Mouse (Mus musculus) urinary bladder, postnatal 4 days (tissue): ENCODE measurements around the gene Herpud2.

Experiments used
- DNase-seq, 2 experiments: peaks; one replicate each; pipeline ENCODE4 v3.0.0; 2021 to 2022; ENCODE audit warnings: low spot score in 2 of 2

Gene Herpud2

DNA sequence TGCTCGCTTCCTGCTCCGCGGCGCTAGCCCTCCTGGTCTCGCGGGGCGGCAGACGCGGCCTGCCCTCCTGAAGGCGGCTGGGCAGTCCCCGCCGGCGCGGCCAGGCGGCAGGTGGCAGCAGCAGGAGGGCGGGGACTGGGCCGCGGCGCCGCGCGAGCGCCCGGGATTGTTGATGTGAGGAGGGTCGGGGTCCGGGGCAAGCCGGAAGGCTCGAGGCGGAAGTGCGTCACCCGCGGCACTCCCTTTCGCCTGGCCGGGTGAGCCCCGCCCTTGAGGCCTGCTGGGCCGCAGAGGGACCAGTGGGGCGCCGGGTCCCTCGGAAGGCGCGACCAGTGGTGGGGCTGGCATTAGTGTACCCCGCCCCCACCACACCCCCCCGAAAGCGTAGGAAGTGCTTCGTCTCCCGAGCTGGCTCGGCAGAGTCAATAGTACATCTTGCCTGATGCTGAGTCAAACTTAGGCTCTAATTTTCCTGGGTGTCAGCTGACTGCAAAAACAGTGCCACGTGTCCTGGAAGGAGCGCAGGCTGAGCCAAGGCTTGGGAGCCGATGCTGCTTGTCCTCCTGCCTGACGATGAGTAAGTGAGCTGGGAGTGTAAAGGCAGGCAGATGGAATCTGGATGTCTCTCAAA is at the start of gene Herpud2:
Gene Herpud2, minus strand, starts transcription at position 210 of the 631 bp plus-strand sequence.
- DNase-seq: peak; percentile 92 to 93

- DNase-seq: no peak
Measured at GRCm38 (mm10) chr9:25200987-25201386, 49.4 kb upstream of the Herpud2 start.

DNA sequence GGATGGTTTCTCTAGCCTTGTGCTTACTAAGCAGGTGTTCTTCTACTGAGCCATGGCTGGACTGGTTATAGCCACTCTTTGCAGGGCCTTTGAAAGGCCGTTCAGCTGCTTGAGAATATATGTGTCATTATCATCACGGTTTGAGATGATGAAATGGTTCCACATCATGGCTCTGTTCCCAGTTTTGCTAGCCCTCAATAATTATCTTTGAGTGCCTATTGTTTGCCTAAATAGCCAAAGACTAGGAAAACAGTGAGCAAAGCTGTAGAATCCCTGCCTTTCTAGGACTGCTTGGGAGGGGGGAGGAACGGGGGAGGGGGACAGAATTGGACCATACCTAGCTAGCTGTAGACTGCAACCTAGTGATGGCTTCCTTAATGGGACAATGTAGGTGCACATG is 48.5 kb upstream of the Herpud2 start:
- no peak for DNase-seq

DNA sequence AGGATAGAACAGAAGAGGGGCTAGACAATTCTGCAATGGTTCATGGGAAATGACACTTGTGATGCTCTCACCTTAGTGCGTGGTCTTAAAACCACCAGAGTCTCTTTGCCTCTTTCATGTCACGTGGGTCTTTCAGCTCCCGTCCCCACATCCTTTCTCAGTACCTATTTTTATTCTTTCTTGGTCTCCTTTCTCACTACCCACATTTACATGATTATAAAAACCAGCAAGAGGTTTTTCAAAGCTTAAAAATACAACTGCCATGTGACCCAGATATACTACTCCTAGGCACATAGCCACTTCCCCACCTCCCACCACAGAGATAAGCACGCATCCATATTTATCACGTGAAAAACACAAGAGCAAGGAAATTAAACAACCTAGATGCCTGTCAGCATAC is 45.1 kb upstream of the Herpud2 start:
- no peak for DNase-seq

DNA sequence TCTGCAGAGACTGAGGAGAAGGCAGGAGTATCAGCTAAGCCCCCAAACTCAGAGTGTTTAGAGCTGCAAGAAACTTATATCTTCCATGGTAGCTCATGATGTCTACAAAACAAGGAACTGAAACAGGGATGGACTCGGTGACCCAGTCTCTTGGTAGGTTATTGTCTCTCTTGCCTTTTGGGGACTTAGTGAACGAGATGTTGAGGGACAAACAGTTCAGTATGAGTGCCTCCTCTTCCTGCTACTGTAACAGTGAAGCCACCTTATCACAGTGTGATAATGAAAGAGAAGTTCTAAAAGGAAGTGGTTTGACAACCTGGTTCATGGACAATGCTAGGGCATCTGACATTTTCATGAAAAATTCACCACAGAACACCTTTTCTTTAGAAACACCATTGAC is 40.0 kb upstream of the Herpud2 start:
- DNase-seq: no peak

- DNase-seq: no peak
Measured at GRCm38 (mm10) chr9:25186501-25186900, 34.9 kb upstream of the Herpud2 start.

GRCm38 (mm10) chr9:25185854-25186253 is 34.2 kb upstream of the Herpud2 start:
- no peak for DNase-seq

GRCm38 (mm10) chr9:25184606-25185005 is 33.0 kb upstream of the Herpud2 start:
- DNase-seq: no peak

GRCm38 (mm10) chr9:25178066-25178465 is 26.4 kb upstream of the Herpud2 start:
- no peak for DNase-seq

- peak in 1 of 2 experiments; percentile 29 for DNase-seq
Measured at GRCm38 (mm10) chr9:25177201-25177600, 25.6 kb upstream of the Herpud2 start.

- DNase-seq: no peak
Measured at GRCm38 (mm10) chr9:25176562-25176961, 24.9 kb upstream of the Herpud2 start.

DNA sequence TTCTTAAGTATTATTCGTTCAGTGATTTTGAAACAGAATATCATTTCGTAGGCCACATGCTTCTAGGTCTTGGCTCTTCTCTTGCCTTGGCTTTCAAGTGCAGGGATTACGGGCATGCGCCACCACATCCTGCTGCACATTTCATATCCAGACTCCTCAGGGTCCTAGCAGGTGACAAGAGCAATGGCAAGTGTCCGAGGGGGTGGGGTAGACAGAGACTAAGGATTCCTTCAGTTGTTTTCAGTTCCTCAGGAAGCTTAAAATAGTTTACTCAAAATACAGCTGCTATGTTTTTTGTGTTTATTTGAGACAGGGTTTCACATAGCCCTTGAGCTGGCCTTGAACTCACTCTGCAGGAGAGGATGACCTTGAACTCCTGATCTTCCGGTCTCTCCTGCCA is 24.4 kb upstream of the Herpud2 start:
- no peak for DNase-seq

GRCm38 (mm10) chr9:25175039-25175442 is 23.4 kb upstream of the Herpud2 start:
- peak in 1 of 2 experiments; percentile 53 for DNase-seq

DNA sequence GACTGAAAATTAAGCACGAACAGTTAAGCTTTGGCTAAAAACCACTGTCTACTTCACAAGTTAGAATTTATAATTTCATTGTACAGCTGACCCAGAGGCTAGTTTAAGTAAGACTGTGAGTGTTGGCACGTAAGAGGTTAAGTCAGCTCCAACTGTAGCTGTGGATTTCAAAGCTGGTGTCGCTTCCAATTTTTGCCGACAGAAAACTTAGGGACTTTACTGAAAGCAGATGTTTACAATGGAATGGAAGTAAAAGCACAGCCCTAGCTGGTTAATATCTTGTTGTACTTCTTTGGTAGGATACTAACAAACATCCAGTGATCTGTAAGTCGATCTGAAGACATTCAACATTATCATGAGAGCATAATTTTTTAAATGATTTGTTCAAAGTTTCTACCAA is 23.0 kb upstream of the Herpud2 start:
- DNase-seq: no peak

DNA sequence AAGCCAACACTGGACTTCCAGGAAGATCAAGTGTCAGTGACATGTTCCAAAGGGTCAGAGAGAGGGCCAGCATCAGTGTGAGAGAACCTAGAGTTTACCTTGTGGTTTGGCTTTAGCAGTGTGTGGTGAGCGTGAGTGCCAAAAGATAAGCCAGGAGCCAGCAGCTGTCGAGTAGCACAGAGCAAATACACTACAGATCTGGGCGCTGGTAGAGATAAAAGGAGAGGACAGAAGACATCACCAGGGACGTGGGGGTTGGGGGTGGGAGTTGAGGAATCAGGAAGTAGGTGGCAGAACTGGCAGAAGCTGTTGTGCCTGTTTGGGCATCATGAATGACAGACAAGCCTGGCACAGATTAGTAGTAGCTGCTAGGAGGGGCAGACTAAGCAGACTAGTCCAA is 21.6 kb upstream of the Herpud2 start:
- DNase-seq: no peak

- no peak for DNase-seq
Measured at GRCm38 (mm10) chr9:25169626-25170025, 18.0 kb upstream of the Herpud2 start.

DNA sequence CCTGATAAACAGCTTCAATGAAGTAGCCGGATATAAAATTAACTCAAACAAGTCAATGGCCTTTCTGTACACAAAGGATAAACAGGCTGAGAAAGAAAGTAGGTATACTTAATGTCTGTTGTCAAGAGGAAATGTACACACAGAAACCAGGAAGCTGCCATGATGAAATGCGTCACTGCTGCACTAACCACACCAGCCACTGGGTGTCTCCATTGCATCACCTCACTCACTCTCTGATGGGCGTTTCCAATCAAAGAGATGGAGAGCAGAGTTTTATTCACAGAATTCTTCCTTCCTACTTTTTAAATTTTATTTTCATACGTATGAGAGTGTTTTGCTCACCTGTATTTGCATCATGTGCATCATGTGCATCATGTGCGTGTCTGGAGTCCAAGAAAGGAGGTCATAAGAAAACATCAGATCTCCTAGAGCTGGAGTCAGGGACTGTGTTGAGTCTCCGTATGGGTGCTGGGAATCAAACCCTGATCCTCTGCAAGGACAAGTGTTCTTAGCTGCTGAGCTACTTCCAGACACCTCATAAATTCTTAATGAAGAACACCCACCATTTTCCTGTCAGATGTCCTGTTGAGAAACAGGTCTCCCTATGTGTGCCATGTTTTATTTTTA is 16.0 kb upstream of the Herpud2 start:
- peak; percentile 37 to 75 for DNase-seq

GRCm38 (mm10) chr9:25158218-25158617 is 6.6 kb upstream of the Herpud2 start:
- no peak for DNase-seq

GRCm38 (mm10) chr9:25156377-25156776 is 4.8 kb upstream of the Herpud2 start:
- no peak for DNase-seq

DNA sequence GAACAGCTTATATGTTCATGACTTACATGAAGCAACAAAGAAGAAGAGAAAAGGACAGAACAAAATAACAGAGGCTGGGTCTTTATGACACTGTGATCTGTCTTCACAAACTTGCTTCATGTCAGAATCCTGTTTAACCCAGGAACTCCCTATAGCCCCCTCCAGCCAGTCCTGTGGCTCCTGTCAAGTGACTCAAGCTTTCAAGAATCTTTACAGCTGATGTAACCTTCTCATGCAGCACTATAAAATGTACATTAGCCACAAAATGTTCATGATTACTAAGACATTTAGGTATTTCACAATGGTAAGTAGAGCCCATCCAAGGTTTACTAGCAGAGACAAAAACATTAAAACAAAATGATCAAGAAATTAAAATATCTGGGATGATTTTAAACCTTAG is 1.4 kb upstream of the Herpud2 start:
- DNase-seq: no peak

- no peak for DNase-seq
Measured at GRCm38 (mm10) chr9:25152457-25152856, 837 bp upstream of the Herpud2 start.

GRCm38 (mm10) chr9:25150791-25151610 is 619 bp downstream of the Herpud2 start:
- peak; percentile 73 to 79 for DNase-seq

GRCm38 (mm10) chr9:25148767-25149166 is 2.9 kb downstream of the Herpud2 start:
- no peak for DNase-seq
